8 mouse cellular contexts compared by ENCODE assay signal in genomic region chr10:127325454-127326016, GRCm38 (mm10). TPM values are rescaled to one million over a fixed set of nuclear protein-coding genes. Genes with fewer than 3 reads are reported as not detected.
DNase-seq lines count a peak whose midpoint lies in the region; ATAC-seq lines count a peak whose summit lies in the region.

No protein-coding gene starts in this region.

- no peaks in the 10 kb centered on the region for H3K9me3 ChIP-seq in hindbrain, embryonic 11.5 days (ENCODE audit: control insufficient read depth, low read length)
- 0 out of 2 replicates have a peak, but pooled peaks cover 2% of the 10 kb centered on the region for H3K9me3 ChIP-seq in hindbrain, embryonic 16.5 days (ENCODE audit: control insufficient read depth, low read length)
- no peaks in the 10 kb centered on the region for H3K9me3 ChIP-seq in intestine, embryonic 16.5 days (ENCODE audit: control insufficient read depth, low read length)
- H3K9me3 ChIP-seq in neural tube, embryonic 15.5 days (replicated peaks) = no peaks in the 10 kb centered on the region

- H3K27ac ChIP-seq in hindbrain, embryonic 11.5 days (ENCODE audit: low read depth, low read length) = no peak overlapping the region
- no peak overlapping the region for H3K27ac ChIP-seq in hindbrain, embryonic 16.5 days (ENCODE audit: low read depth, low read length)
- H3K27ac ChIP-seq in brown adipose tissue, adult 24 weeks (replicated peaks; ENCODE audit: low read depth, low read length) = no peak overlapping the region
- H3K27ac ChIP-seq in intestine, embryonic 16.5 days (ENCODE audit: low read length) = no peak overlapping the region
- no peak overlapping the region for H3K27ac ChIP-seq in neural tube, embryonic 15.5 days (replicated peaks)

- no peak overlapping the region for H3K4me2 ChIP-seq in hindbrain, embryonic 11.5 days (replicated peaks; ENCODE audit: low read depth, low read length)
- no peak overlapping the region; the same call in 1 of the 2 replicates for H3K4me2 ChIP-seq in hindbrain, embryonic 16.5 days (ENCODE audit: low read length)
- peak overlapping the region; percentile 96 for H3K4me2 ChIP-seq in intestine, embryonic 16.5 days (ENCODE audit: low read depth, low read length)
- peak overlapping the region; percentile 59 for H3K4me2 ChIP-seq in neural tube, embryonic 15.5 days

- 28% methylated on average over 14 of the region's 14 CpGs for WGBS in hindbrain, embryonic 11.5 days
- WGBS in hindbrain, embryonic 16.5 days = 27% methylated on average over 14 of the region's 14 CpGs
- WGBS in intestine, embryonic 16.5 days = 37% methylated on average over 14 of the region's 14 CpGs
- WGBS in neural tube, embryonic 15.5 days = 25% methylated on average over 14 of the region's 14 CpGs

- H3K9ac ChIP-seq in hindbrain, embryonic 11.5 days (ENCODE audit: low read depth, low read length) = no peak overlapping the region
- H3K9ac ChIP-seq in hindbrain, embryonic 16.5 days (ENCODE audit: low read depth, low read length) = no peak overlapping the region
- H3K9ac ChIP-seq in intestine, embryonic 16.5 days (ENCODE audit: low read depth, low read length) = peak overlapping the region; percentile 72
- no peak overlapping the region for H3K9ac ChIP-seq in neural tube, embryonic 15.5 days (replicated peaks)

- peak overlapping the region; percentile 33 for H3K4me3 ChIP-seq in hindbrain, embryonic 11.5 days (ENCODE audit: low read depth, low read length)
- H3K4me3 ChIP-seq in hindbrain, embryonic 16.5 days (ENCODE audit: low read length) = no peak overlapping the region
- peak overlapping the region; percentile 50; the same call in 1 of the 2 replicates for H3K4me3 ChIP-seq in brown adipose tissue, adult 24 weeks (ENCODE audit: insufficient read depth, low read depth, low read length)
- peak overlapping the region; percentile 62 for H3K4me3 ChIP-seq in intestine, embryonic 16.5 days (ENCODE audit: low read length)
- H3K4me3 ChIP-seq in neural tube, embryonic 15.5 days (replicated peaks) = peak overlapping the region; percentile 37; the same call in 1 of the 2 replicates

- DNase-seq in hindbrain, embryonic 11.5 days (ENCODE audit: low spot score) = peak; percentile 19
- DNase-seq in yolk sac, embryonic 10.5 days (ENCODE audit: low spot score) = no peak
- no peak for DNase-seq in lung, postnatal 4 days

- no peaks in the 10 kb centered on the region for H3K36me3 ChIP-seq in hindbrain, embryonic 11.5 days (ENCODE audit: control insufficient read depth, insufficient read depth, low read length)
- no peaks in the 10 kb centered on the region for H3K36me3 ChIP-seq in hindbrain, embryonic 16.5 days (ENCODE audit: control insufficient read depth, insufficient read depth, low read length)
- no peaks in the 10 kb centered on the region for H3K36me3 ChIP-seq in intestine, embryonic 16.5 days (ENCODE audit: control insufficient read depth, insufficient read depth, low read length)
- no peaks in the 10 kb centered on the region for H3K36me3 ChIP-seq in neural tube, embryonic 15.5 days

- H3K27me3 ChIP-seq in hindbrain, embryonic 11.5 days (ENCODE audit: control insufficient read depth, insufficient read depth, low read length) = peaks cover 54% of the 10 kb centered on the region
- peaks cover 56% of the 10 kb centered on the region for H3K27me3 ChIP-seq in hindbrain, embryonic 16.5 days (replicated peaks; ENCODE audit: control insufficient read depth, insufficient read depth, low read length)
- peaks cover 17% of the 10 kb centered on the region for H3K27me3 ChIP-seq in intestine, embryonic 16.5 days (replicated peaks; ENCODE audit: control insufficient read depth, insufficient read depth, low read length)
- H3K27me3 ChIP-seq in neural tube, embryonic 15.5 days (replicated peaks) = peaks cover 71% of the 10 kb centered on the region

- peaks cover 9% of the 10 kb centered on the region for H3K4me1 ChIP-seq in hindbrain, embryonic 11.5 days (replicated peaks; ENCODE audit: control insufficient read depth, insufficient read depth, low read length)
- H3K4me1 ChIP-seq in hindbrain, embryonic 16.5 days (ENCODE audit: control insufficient read depth, insufficient read depth, low read depth, low read length) = peaks cover 10% of the 10 kb centered on the region
- no peaks in the 10 kb centered on the region; the same call in 1 of the 2 replicates for H3K4me1 ChIP-seq in brown adipose tissue, adult 24 weeks (ENCODE audit: control insufficient read depth, insufficient read depth, insufficient read length, low read length)
- peaks cover 19% of the 10 kb centered on the region for H3K4me1 ChIP-seq in intestine, embryonic 16.5 days (ENCODE audit: control insufficient read depth, insufficient read depth, low read length)
- H3K4me1 ChIP-seq in neural tube, embryonic 15.5 days = peaks cover 15% of the 10 kb centered on the region

- no peak for ATAC-seq in hindbrain, embryonic 11.5 days (ENCODE audit: low FRiP score)
- no peak for ATAC-seq in hindbrain, embryonic 16.5 days
- ATAC-seq in intestine, embryonic 16.5 days = no peak; the same call in 1 of the 2 replicates
- no peak for ATAC-seq in neural tube, embryonic 15.5 days (ENCODE audit: low FRiP score)
- ATAC-seq in frontal cortex, adult (ENCODE audit: low TSS enrichment) = no peak

RNA-seq across cellular contexts. Expression of gene Arhgap9, which starts 3.8 kb away (rescaled TPM):
- 1.1 and 2.2 TPM in 2 replicates for polyA plus RNA-seq in hindbrain, embryonic 11.5 days (2014; fragmentation: Nextera tagmentation; extraction: Ambion mirVana)
- 0.79 and 0.81 TPM in 2 replicates for polyA plus RNA-seq in hindbrain, embryonic 16.5 days (2015; fragmentation: Nextera tagmentation; extraction: Ambion mirVana)
- 0.87 and 1.9 TPM in 2 replicates for polyA plus RNA-seq in brown adipose tissue, adult 24 weeks (2012; ENCODE audit: insufficient read depth, insufficient read length, missing spikeins)
- polyA plus RNA-seq in intestine, embryonic 16.5 days (2015; fragmentation: Nextera tagmentation; extraction: Ambion mirVana) = 7.9 and 9.0 TPM in 2 replicates
- polyA plus RNA-seq in neural tube, embryonic 15.5 days (2015; fragmentation: Nextera tagmentation; extraction: Ambion mirVana) = 0.88 and 13.1 TPM in 2 replicates

RNA-seq across cellular contexts. Expression of gene Mars, which starts 13.9 kb away (rescaled TPM):
- 173 and 179 TPM in 2 replicates for polyA plus RNA-seq in hindbrain, embryonic 11.5 days (2014; fragmentation: Nextera tagmentation; extraction: Ambion mirVana)
- polyA plus RNA-seq in hindbrain, embryonic 16.5 days (2015; fragmentation: Nextera tagmentation; extraction: Ambion mirVana) = 108 and 113 TPM in 2 replicates
- polyA plus RNA-seq in brown adipose tissue, adult 24 weeks (2012; ENCODE audit: insufficient read depth, insufficient read length, missing spikeins) = 51.3 and 67.4 TPM in 2 replicates
- polyA plus RNA-seq in intestine, embryonic 16.5 days (2015; fragmentation: Nextera tagmentation; extraction: Ambion mirVana) = 96.8 and 108 TPM in 2 replicates
- polyA plus RNA-seq in neural tube, embryonic 15.5 days (2015; fragmentation: Nextera tagmentation; extraction: Ambion mirVana) = 108 and 115 TPM in 2 replicates

RNA-seq across cellular contexts. Expression of gene Gli1, which starts 16.2 kb away (rescaled TPM):
- 3.0 and 3.2 TPM in 2 replicates for polyA plus RNA-seq in hindbrain, embryonic 11.5 days (2014; fragmentation: Nextera tagmentation; extraction: Ambion mirVana)
- polyA plus RNA-seq in hindbrain, embryonic 16.5 days (2015; fragmentation: Nextera tagmentation; extraction: Ambion mirVana) = 1.8 and 2.1 TPM in 2 replicates
- 0.79 TPM in 1 of 2 replicates, not detected in the other for polyA plus RNA-seq in brown adipose tissue, adult 24 weeks (2012; ENCODE audit: insufficient read depth, insufficient read length, missing spikeins)
- polyA plus RNA-seq in intestine, embryonic 16.5 days (2015; fragmentation: Nextera tagmentation; extraction: Ambion mirVana) = 6.6 and 7.6 TPM in 2 replicates
- polyA plus RNA-seq in neural tube, embryonic 15.5 days (2015; fragmentation: Nextera tagmentation; extraction: Ambion mirVana) = 1.8 and 2.7 TPM in 2 replicates

RNA-seq across cellular contexts. Expression of gene Inhbe, which starts 28.7 kb away (rescaled TPM):
- 0.05 TPM in 1 of 2 replicates, not detected in the other for polyA plus RNA-seq in hindbrain, embryonic 11.5 days (2014; fragmentation: Nextera tagmentation; extraction: Ambion mirVana)
- polyA plus RNA-seq in hindbrain, embryonic 16.5 days (2015; fragmentation: Nextera tagmentation; extraction: Ambion mirVana) = 0.03 and 0.09 TPM in 2 replicates
- polyA plus RNA-seq in brown adipose tissue, adult 24 weeks (2012; ENCODE audit: insufficient read depth, insufficient read length, missing spikeins) = not detected in 2 replicates
- not detected in 2 replicates for polyA plus RNA-seq in intestine, embryonic 16.5 days (2015; fragmentation: Nextera tagmentation; extraction: Ambion mirVana)
- 0.03 TPM in 1 of 2 replicates, not detected in the other for polyA plus RNA-seq in neural tube, embryonic 15.5 days (2015; fragmentation: Nextera tagmentation; extraction: Ambion mirVana)

RNA-seq across cellular contexts. Expression of gene Mbd6, which starts 36.7 kb away (rescaled TPM):
- 14.2 and 17.5 TPM in 2 replicates for polyA plus RNA-seq in hindbrain, embryonic 11.5 days (2014; fragmentation: Nextera tagmentation; extraction: Ambion mirVana)
- 11.2 and 11.5 TPM in 2 replicates for polyA plus RNA-seq in hindbrain, embryonic 16.5 days (2015; fragmentation: Nextera tagmentation; extraction: Ambion mirVana)
- polyA plus RNA-seq in brown adipose tissue, adult 24 weeks (2012; ENCODE audit: insufficient read depth, insufficient read length, missing spikeins) = 15.9 and 18.4 TPM in 2 replicates
- polyA plus RNA-seq in intestine, embryonic 16.5 days (2015; fragmentation: Nextera tagmentation; extraction: Ambion mirVana) = 9.9 and 11.1 TPM in 2 replicates
- 16.4 and 18.3 TPM in 2 replicates for polyA plus RNA-seq in neural tube, embryonic 15.5 days (2015; fragmentation: Nextera tagmentation; extraction: Ambion mirVana)

Comparison
In these comparisons a context has a peak if more than half of its experiments do, and no peak if none do; other contexts are left out.
1. H3K4me2 ChIP-seq: peak in intestine, embryonic 16.5 days (single experiment) and neural tube, embryonic 15.5 days (single experiment); none in hindbrain, embryonic 11.5 days (single experiment) and hindbrain, embryonic 16.5 days (single experiment).